Mouse (Mus musculus): ENCODE measurements around the gene Vmn1r71. TPM values are rescaled to one million over a fixed set of nuclear protein-coding genes. Genes with fewer than 3 reads are reported as not detected.

Vmn1r71 gene
- not detected in 2 replicates for polyA plus RNA-seq (2012)

GRCm38 (mm10) chr7:10754264-10754663, at the start of gene Vmn1r71:
Gene Vmn1r71, minus strand, starts transcription at chr7:10754364.

Other genes starting within 250 kb of the Vmn1r71 start
- 0.01 TPM in 1 of 2 replicates, not detected in the other for gene Vmn1r68, start 195.9 kb downstream of the Vmn1r71 start, polyA plus RNA-seq (2012)
- not detected in 2 replicates for gene Vmn1r69, start 140.7 kb downstream of the Vmn1r71 start, polyA plus RNA-seq (2012)
- not detected in 2 replicates for gene Vmn1r70, start 122.8 kb downstream of the Vmn1r71 start, polyA plus RNA-seq (2012)
- not detected in 2 replicates for gene Nlrp4b, start 66.6 kb downstream of the Vmn1r71 start, polyA plus RNA-seq (2012)
- gene Zscan4b, start 150.7 kb upstream of the Vmn1r71 start, polyA plus RNA-seq (2012): not detected in 2 replicates